14 mouse cellular contexts compared by ENCODE assay signal in genomic region chr12:16829785-16830184, GRCm38 (mm10). TPM values are rescaled to one million over a fixed set of nuclear protein-coding genes. Genes with fewer than 3 reads are reported as not detected.
DNase-seq lines count a peak whose midpoint lies in the region; ATAC-seq and TF ChIP-seq lines count a peak whose summit lies in the region.
"Had no signal": no experiment of that assay in that cellular context is flagged by ENCODE, and none has a peak within 500 bp of the region (broad histone marks: within the 10 kb centered on the region; RNA-seq: fewer than 3 reads in every experiment).

No protein-coding gene starts in this region.

- peaks cover 2% of the 10 kb centered on the region; the same call in 1 of the 2 replicates for H3K4me1 ChIP-seq in cerebellum, adult 2 months (ENCODE audit: control insufficient read depth, insufficient read depth, low read length)
- H3K4me1 ChIP-seq in liver, embryonic 14.5 days (replicated peaks; ENCODE audit: control insufficient read depth in 2 of 2, insufficient read depth in 2 of 2, low read length in 1 of 2) = no peaks in the 10 kb centered on the region
- H3K4me1 ChIP-seq in liver, embryonic 11.5 days (replicated peaks; ENCODE audit: control insufficient read depth, insufficient read depth, low read length) = no peaks in the 10 kb centered on the region
- H3K4me1 ChIP-seq in E14TG2a.4 (replicated peaks; ENCODE audit: low read depth, low read length) = peaks cover 13% of the 10 kb centered on the region

- 77% methylated on average over 2 of the region's 2 CpGs for WGBS in cerebellum, adult 2 months
- WGBS in liver, embryonic 14.5 days (ENCODE audit: insufficient replicate concordance) = 65% methylated on average over 2 of the region's 2 CpGs
- 76% methylated on average over 2 of the region's 2 CpGs for WGBS in liver, embryonic 11.5 days

- H3K4me3 ChIP-seq in cerebellum, adult 2 months (replicated peaks; ENCODE audit: insufficient read depth, low read depth, low read length) = no peak overlapping the region
- no peak overlapping the region for H3K4me3 ChIP-seq in liver, embryonic 14.5 days (ENCODE audit: insufficient read depth in 1 of 2, low read depth in 2 of 2, low read length in 2 of 2)
- no peak overlapping the region for H3K4me3 ChIP-seq in liver, embryonic 11.5 days (ENCODE audit: low read depth, low read length)
- no peak overlapping the region for H3K4me3 ChIP-seq in E14TG2a.4 (replicated peaks; ENCODE audit: low read length)
- H3K4me3 ChIP-seq: heart, embryonic 12.5 days; myocyte had no signal

- no peaks in the 10 kb centered on the region for H3K9me3 ChIP-seq in liver, embryonic 14.5 days (ENCODE audit: control insufficient read depth, low read length)
- H3K9me3 ChIP-seq in liver, embryonic 11.5 days (ENCODE audit: control insufficient read depth, low read length) = no peaks in the 10 kb centered on the region
- no peaks in the 10 kb centered on the region for H3K9me3 ChIP-seq in E14TG2a.4 (ENCODE audit: low read length)
- H3K9me3 ChIP-seq: heart, embryonic 12.5 days had no signal

- H3K9ac ChIP-seq in liver, embryonic 14.5 days (replicated peaks) = no peak overlapping the region
- no peak overlapping the region for H3K9ac ChIP-seq in liver, embryonic 11.5 days (ENCODE audit: low read depth, low read length)
- H3K9ac ChIP-seq: heart, embryonic 12.5 days had no signal

- no peak for TF ChIP-seq EP300 in liver, embryonic 14.5 days (IDR thresholded peaks at IDR 0.05; ENCODE audit: low read depth)

- DNase-seq in cerebellum, adult 2 months = no peak
- no peak for DNase-seq in cerebellum, adult 18-20 months
- DNase-seq in liver, embryonic 14.5 days (ENCODE audit: low read depth in 3 of 3, low spot score in 3 of 3) = no peak
- no peak for DNase-seq in liver, embryonic 11.5 days (ENCODE audit: low spot score)
- DNase-seq in retina, postnatal 1 day = no peak
- DNase-seq in embryo, embryonic 10.5 days (ENCODE audit: low spot score) = no peak
- DNase-seq: kidney, postnatal 14 days; thymus, adult 18-20 months had no signal

- no peak for TF ChIP-seq POLR2A in cerebellum, adult 2 months (IDR thresholded peaks at IDR 0.05; ENCODE audit: borderline replicate concordance, insufficient read depth, low read length)

- no peak for ATAC-seq in liver, embryonic 14.5 days (ENCODE audit: insufficient read depth)
- no peak for ATAC-seq in liver, embryonic 11.5 days (replicated peaks; ENCODE audit: low FRiP score)
- 0 out of 2 replicates have a peak, but pooled peaks have one; percentile 31 for ATAC-seq in granulocyte monocyte progenitor cell, adult 5-6 weeks (replicated peaks; ENCODE audit: poor library complexity, severe bottlenecking)
- ATAC-seq: hindbrain, embryonic 16.5 days had no signal

- H3K36me3 ChIP-seq in liver, embryonic 14.5 days (replicated peaks; ENCODE audit: control insufficient read depth, insufficient read depth, low read depth) = 0 out of 2 replicates have a peak, but pooled peaks cover 2% of the 10 kb centered on the region
- peaks cover 4% of the 10 kb centered on the region; the same call in 1 of the 2 replicates for H3K36me3 ChIP-seq in liver, embryonic 11.5 days (ENCODE audit: control insufficient read depth, insufficient read depth, low read length)
- peaks cover 15% of the 10 kb centered on the region for H3K36me3 ChIP-seq in E14TG2a.4 (ENCODE audit: insufficient read depth, low read length)

- H3K4me2 ChIP-seq in liver, embryonic 14.5 days (ENCODE audit: low read depth) = no peak overlapping the region
- no peak overlapping the region for H3K4me2 ChIP-seq in liver, embryonic 11.5 days
- H3K4me2 ChIP-seq: heart, embryonic 12.5 days had no signal

- no peaks in the 10 kb centered on the region for H3K27me3 ChIP-seq in cerebellum, adult 2 months (ENCODE audit: control insufficient read depth, insufficient read depth, low read length)
- H3K27me3 ChIP-seq in liver, embryonic 14.5 days (ENCODE audit: control insufficient read depth, insufficient read depth, low read length) = no peaks in the 10 kb centered on the region
- H3K27me3 ChIP-seq in liver, embryonic 11.5 days (replicated peaks; ENCODE audit: control insufficient read depth, insufficient read depth, low read length) = no peaks in the 10 kb centered on the region
- H3K27me3 ChIP-seq in E14TG2a.4 (ENCODE audit: insufficient read depth, low read length) = no peaks in the 10 kb centered on the region
- H3K27me3 ChIP-seq: heart, embryonic 12.5 days had no signal

- TF ChIP-seq CTCF in cerebellum, adult 2 months (IDR thresholded peaks at IDR 0.05; ENCODE audit: borderline replicate concordance, insufficient read depth, low read depth, low read length) = peak; percentile 36; the same call in 1 of the 2 replicates
- TF ChIP-seq CTCF in liver, embryonic 14.5 days (IDR thresholded peaks at IDR 0.05; ENCODE audit: low read depth) = peak; percentile 48
- TF ChIP-seq CTCF in E14TG2a.4 (conservative IDR thresholded peaks at IDR 0.05; ENCODE audit: low read length) = peak; percentile 20

- no peak overlapping the region for H3K27ac ChIP-seq in cerebellum, adult 2 months (ENCODE audit: insufficient read depth, low read length)
- H3K27ac ChIP-seq in liver, embryonic 14.5 days = no peak overlapping the region
- H3K27ac ChIP-seq in liver, embryonic 11.5 days (ENCODE audit: low read depth, low read length) = no peak overlapping the region

RNA-seq across cellular contexts. Expression of gene E2f6, which starts 19.0 kb away (rescaled TPM):
- polyA plus RNA-seq in cerebellum, adult 2 months (2012; rRNA removed) = 54.6 and 62.2 TPM in 2 replicates
- 12.1 and 14.3 TPM in 2 replicates for polyA plus RNA-seq in liver, embryonic 14.5 days (2012; rRNA removed)
- 15.5 and 17.7 TPM in 2 replicates for polyA plus RNA-seq in liver, embryonic 14.5 days (2014; fragmentation: Nextera tagmentation; extraction: Ambion mirVana)
- polyA plus RNA-seq in liver, embryonic 11.5 days (2014; fragmentation: Nextera tagmentation; extraction: Ambion mirVana) = 42.7 and 49.0 TPM in 2 replicates
- 41.0 and 41.9 TPM in 2 replicates for total RNA-seq in granulocyte monocyte progenitor cell, adult 5-6 weeks (2014; fragmentation: Nextera tagmentation)
- 38.8 and 43.9 TPM in 2 replicates for total RNA-seq in granulocyte monocyte progenitor cell, adult 5-6 weeks (2017)

RNA-seq across cellular contexts. Expression of gene Greb1, which starts 29.1 kb away (rescaled TPM):
- 1.1 and 1.4 TPM in 2 replicates for polyA plus RNA-seq in cerebellum, adult 2 months (2012; rRNA removed)
- polyA plus RNA-seq in liver, embryonic 14.5 days (2012; rRNA removed) = 1.1 and 1.6 TPM in 2 replicates
- polyA plus RNA-seq in liver, embryonic 14.5 days (2014; fragmentation: Nextera tagmentation; extraction: Ambion mirVana) = 0.41 and 0.96 TPM in 2 replicates
- polyA plus RNA-seq in liver, embryonic 11.5 days (2014; fragmentation: Nextera tagmentation; extraction: Ambion mirVana) = 4.3 and 5.5 TPM in 2 replicates
- total RNA-seq in granulocyte monocyte progenitor cell, adult 5-6 weeks (2014; fragmentation: Nextera tagmentation) = 0.49 TPM in 1 of 2 replicates, not detected in the other
- total RNA-seq in granulocyte monocyte progenitor cell, adult 5-6 weeks (2017) = 0.13 and 0.26 TPM in 2 replicates
- total RNA-seq: megakaryocyte-erythroid progenitor cell, adult 5-6 weeks had no signal
